10 mouse cellular contexts compared by ENCODE assay signal in the genomic region with DNA sequence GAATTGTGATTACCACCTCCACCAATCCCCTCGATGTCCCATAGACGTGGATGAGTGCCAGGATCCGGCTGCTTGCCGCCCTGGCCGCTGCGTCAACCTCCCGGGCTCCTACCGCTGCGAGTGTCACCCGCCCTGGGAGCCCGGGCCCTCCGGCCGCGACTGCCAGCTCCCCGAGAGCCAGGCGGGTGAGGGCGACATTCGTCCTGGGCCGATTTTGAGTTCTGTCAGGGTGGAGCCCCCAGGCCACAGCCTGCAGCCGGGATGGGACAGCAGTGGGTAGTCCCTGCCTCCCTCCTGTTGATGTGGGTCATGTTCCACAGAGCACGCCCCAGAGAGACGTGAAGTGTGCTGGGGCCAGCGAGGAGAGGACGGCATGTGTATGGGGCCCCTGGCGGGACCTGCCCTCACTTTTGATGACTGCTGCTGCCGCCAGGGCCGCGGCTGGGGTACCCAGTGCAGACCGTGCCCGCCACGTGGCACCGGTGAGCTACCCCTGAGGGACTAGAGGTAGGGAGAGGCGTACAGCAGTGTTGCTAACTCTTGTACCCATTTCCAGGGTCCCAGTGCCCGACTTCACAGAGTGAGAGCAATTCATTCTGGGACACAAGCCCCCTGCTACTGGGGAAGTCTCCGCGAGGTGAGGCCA. TPM values are rescaled to one million over a fixed set of nuclear protein-coding genes. Genes with fewer than 3 reads are reported as not detected.
DNase-seq lines count a peak whose midpoint lies in the region; ATAC-seq and TF ChIP-seq lines count a peak whose summit lies in the region.
"Had no signal": no experiment of that assay in that cellular context is flagged by ENCODE, and none has a peak within 500 bp of the region (broad histone marks: within the 10 kb centered on the region; RNA-seq: fewer than 3 reads in every experiment).

No protein-coding gene starts in this region.

- WGBS in forebrain, postnatal 0 days, result 22% methylated on average over 36 of the region's 36 CpGs
- 27% methylated on average over 36 of the region's 36 CpGs for WGBS in liver, embryonic 14.5 days (ENCODE audit: insufficient replicate concordance)

- TF ChIP-seq POLR2A in ES-Bruce4 (IDR thresholded peaks at IDR 0.05; ENCODE audit: insufficient read depth, low read length), result no peak

- peak; percentile 19; the same call in 1 of the 2 replicates for ATAC-seq in forebrain, postnatal 0 days
- ATAC-seq in liver, embryonic 14.5 days (ENCODE audit: insufficient read depth), result 0 out of 2 replicates have a peak, but pooled peaks have one; percentile 13
- ATAC-seq in inflammation-experienced regulatory T-cells, adult 6 months, result no peak
- ATAC-seq in erythroid progenitor cell, adult 5-6 weeks (replicated peaks; ENCODE audit: low FRiP score, poor library complexity, severe bottlenecking), result no peak

- no peaks in the 10 kb centered on the region for H3K9me3 ChIP-seq in ES-Bruce4 (replicated peaks; ENCODE audit: control insufficient read depth, insufficient read depth, low read length, poor library complexity, severe bottlenecking)
- H3K9me3 ChIP-seq in forebrain, postnatal 0 days (ENCODE audit: low read length), result no peaks in the 10 kb centered on the region
- H3K9me3 ChIP-seq in liver, embryonic 14.5 days (ENCODE audit: control insufficient read depth, low read length), result no peaks in the 10 kb centered on the region

- H3K4me3 ChIP-seq in ES-Bruce4 (ENCODE audit: low read depth, low read length), result peak overlapping the region; percentile 54
- 0 out of 2 replicates have a peak overlapping the region, but pooled peaks have one; percentile 4 for H3K4me3 ChIP-seq in forebrain, postnatal 0 days (ENCODE audit: low read depth, low read length)
- H3K4me3 ChIP-seq in liver, embryonic 14.5 days (ENCODE audit: insufficient read depth in 1 of 2, low read depth in 2 of 2, low read length in 2 of 2), result no peak overlapping the region; a peak in 1 of 4 replicates

- no peaks in the 10 kb centered on the region for H3K4me1 ChIP-seq in ES-Bruce4 (ENCODE audit: control insufficient read depth, insufficient read depth, low read length)
- H3K4me1 ChIP-seq in forebrain, postnatal 0 days (ENCODE audit: insufficient read depth), result no peaks in the 10 kb centered on the region
- H3K4me1 ChIP-seq in liver, embryonic 14.5 days (replicated peaks; ENCODE audit: control insufficient read depth in 2 of 2, insufficient read depth in 2 of 2, low read length in 1 of 2), result no peaks in the 10 kb centered on the region; a peak in 1 of 4 replicates

- no peak overlapping the region for H3K27ac ChIP-seq in ES-Bruce4 (ENCODE audit: insufficient read depth, low read length)
- H3K27ac ChIP-seq in forebrain, postnatal 0 days (ENCODE audit: low read depth, low read length), result no peak overlapping the region
- H3K27ac ChIP-seq in liver, embryonic 14.5 days, result no peak overlapping the region

- H3K9ac ChIP-seq in ES-Bruce4 (ENCODE audit: low read depth, poor library complexity, severe bottlenecking), result peak overlapping the region; percentile 0
- peak overlapping the region; percentile 31; the same call in 1 of the 2 replicates for H3K9ac ChIP-seq in forebrain, postnatal 0 days
- no peak overlapping the region; the same call in 1 of the 2 replicates for H3K9ac ChIP-seq in liver, embryonic 14.5 days (replicated peaks)

- peak overlapping the region; percentile 34 for H3K4me2 ChIP-seq in forebrain, postnatal 0 days (ENCODE audit: low read depth)
- peak overlapping the region; percentile 30 for H3K4me2 ChIP-seq in liver, embryonic 14.5 days (ENCODE audit: low read depth)

- no peaks in the 10 kb centered on the region for H3K27me3 ChIP-seq in ES-Bruce4 (ENCODE audit: control insufficient read depth, insufficient read depth, low read length, poor library complexity, severe bottlenecking)
- H3K27me3 ChIP-seq in forebrain, postnatal 0 days (ENCODE audit: insufficient read depth, low read length), result peaks cover 7% of the 10 kb centered on the region
- peaks cover 18% of the 10 kb centered on the region for H3K27me3 ChIP-seq in liver, embryonic 14.5 days (ENCODE audit: control insufficient read depth, insufficient read depth, low read length)

- H3K36me3 ChIP-seq in ES-Bruce4 (ENCODE audit: control insufficient read depth, insufficient read depth, low read length, poor library complexity, severe bottlenecking), result peaks cover 5% of the 10 kb centered on the region; the same call in 1 of the 2 replicates
- H3K36me3 ChIP-seq in forebrain, postnatal 0 days (ENCODE audit: insufficient read depth), result peaks cover 48% of the 10 kb centered on the region
- H3K36me3 ChIP-seq in liver, embryonic 14.5 days (replicated peaks; ENCODE audit: control insufficient read depth, insufficient read depth, low read depth), result no peaks in the 10 kb centered on the region; the same call in 1 of the 2 replicates

- TF ChIP-seq CTCF in ES-Bruce4 (IDR thresholded peaks at IDR 0.05; ENCODE audit: low read depth, low read length), result no peak
- TF ChIP-seq CTCF in forebrain, postnatal 0 days (IDR thresholded peaks at IDR 0.05; ENCODE audit: low read depth), result no peak
- no peak for TF ChIP-seq CTCF in liver, embryonic 14.5 days (IDR thresholded peaks at IDR 0.05; ENCODE audit: low read depth)

- peak; percentile 55 for DNase-seq in gastrocnemius, postnatal 10 days
- DNase-seq in gastrocnemius, postnatal 4 days (ENCODE audit: low spot score in 2 of 2), result no peak
- DNase-seq in forebrain, postnatal 0 days, result no peak
- DNase-seq in liver, embryonic 14.5 days (ENCODE audit: low read depth in 3 of 3, low spot score in 3 of 3), result no peak
- DNase-seq in frontal cortex, postnatal 10 days (ENCODE audit: low spot score in 2 of 2), result no peak
- DNase-seq: kidney, postnatal 14 days had no signal

- TF ChIP-seq EP300 in ES-Bruce4 (IDR thresholded peaks at IDR 0.05; ENCODE audit: insufficient read depth, low read depth, low read length), result no peak
- TF ChIP-seq EP300 in liver, embryonic 14.5 days (IDR thresholded peaks at IDR 0.05; ENCODE audit: low read depth), result no peak

RNA-seq across cellular contexts. Expression of a gene that starts 14.1 kb away (rescaled TPM):
- total RNA-seq in gastrocnemius, postnatal 10 days (2021), result 10 to 100 TPM; 56.0 to 59.6 TPM
- total RNA-seq in gastrocnemius, postnatal 4 days (2021), result 10 to 100 TPM; 71.7 to 75.6 TPM
- 37.1 and 42.8 TPM in 2 replicates for polyA plus RNA-seq in ES-Bruce4 (2011; ENCODE audit: insufficient read depth, insufficient read length, low read depth, missing spikeins)
- 79.8 and 98.1 TPM in 2 replicates for total RNA-seq in forebrain, postnatal 0 days (2014; rRNA removed)
- 62.7 and 68.8 TPM in 2 replicates for polyA plus RNA-seq in forebrain, postnatal 0 days (2015; fragmentation: Nextera tagmentation; extraction: Ambion mirVana)
- 21.1 and 27.1 TPM in 2 replicates for polyA plus RNA-seq in liver, embryonic 14.5 days (2012; rRNA removed)
- polyA plus RNA-seq in liver, embryonic 14.5 days (2014; fragmentation: Nextera tagmentation; extraction: Ambion mirVana), result 15.8 and 18.6 TPM in 2 replicates
- 10 to 100 TPM; 14.2 to 19.5 (median 15.4) TPM for polyA plus RNA-seq in inflammation-experienced regulatory T-cells, adult 6 months (2017; shearing (Covaris generic))
- total RNA-seq in erythroid progenitor cell, adult 5-6 weeks (2015; ENCODE audit: low replicate concordance), result 18.4 and 24.1 TPM in 2 replicates
- 17.2 and 17.3 TPM in 2 replicates for total RNA-seq in erythroid progenitor cell, adult 5-6 weeks (2017; ENCODE audit: low replicate concordance)

RNA-seq across cellular contexts. Expression of a gene that starts 16.4 kb away (rescaled TPM):
- 100 to 1,000 TPM in 1 of 2 experiments, 10 to 100 TPM in 1; 88.0 to 113 TPM for total RNA-seq in gastrocnemius, postnatal 10 days (2021)
- total RNA-seq in gastrocnemius, postnatal 4 days (2021), result 100 to 1,000 TPM; 116 to 137 TPM
- 5.9 and 8.2 TPM in 2 replicates for polyA plus RNA-seq in ES-Bruce4 (2011; ENCODE audit: insufficient read depth, insufficient read length, low read depth, missing spikeins)
- total RNA-seq in forebrain, postnatal 0 days (2014; rRNA removed), result 21.3 and 22.7 TPM in 2 replicates
- polyA plus RNA-seq in forebrain, postnatal 0 days (2015; fragmentation: Nextera tagmentation; extraction: Ambion mirVana), result 5.9 and 12.4 TPM in 2 replicates
- 1.9 and 2.1 TPM in 2 replicates for polyA plus RNA-seq in liver, embryonic 14.5 days (2012; rRNA removed)
- 0.85 and 1.6 TPM in 2 replicates for polyA plus RNA-seq in liver, embryonic 14.5 days (2014; fragmentation: Nextera tagmentation; extraction: Ambion mirVana)
- polyA plus RNA-seq in inflammation-experienced regulatory T-cells, adult 6 months (2017; shearing (Covaris generic)), result under 1 TPM in 1 of 3 experiments, not detected in 2; 0.77 TPM
- total RNA-seq in erythroid progenitor cell, adult 5-6 weeks (2015; ENCODE audit: low replicate concordance), result 2.5 and 10.1 TPM in 2 replicates
- total RNA-seq in erythroid progenitor cell, adult 5-6 weeks (2017; ENCODE audit: low replicate concordance), result 1.6 TPM in 1 of 2 replicates, not detected in the other

RNA-seq across cellular contexts. Expression of a gene that starts 27.7 kb away (rescaled TPM):
- total RNA-seq in gastrocnemius, postnatal 10 days (2021), result 10 to 100 TPM; 43.1 to 44.9 TPM
- 10 to 100 TPM; 58.8 to 59.1 TPM for total RNA-seq in gastrocnemius, postnatal 4 days (2021)
- polyA plus RNA-seq in ES-Bruce4 (2011; ENCODE audit: insufficient read depth, insufficient read length, low read depth, missing spikeins), result 13.1 and 14.6 TPM in 2 replicates
- total RNA-seq in forebrain, postnatal 0 days (2014; rRNA removed), result 169 and 172 TPM in 2 replicates
- 165 and 200 TPM in 2 replicates for polyA plus RNA-seq in forebrain, postnatal 0 days (2015; fragmentation: Nextera tagmentation; extraction: Ambion mirVana)
- polyA plus RNA-seq in liver, embryonic 14.5 days (2012; rRNA removed), result 44.0 and 50.9 TPM in 2 replicates
- polyA plus RNA-seq in liver, embryonic 14.5 days (2014; fragmentation: Nextera tagmentation; extraction: Ambion mirVana), result 40.6 and 41.0 TPM in 2 replicates
- polyA plus RNA-seq in inflammation-experienced regulatory T-cells, adult 6 months (2017; shearing (Covaris generic)), result 10 to 100 TPM; 13.0 to 57.6 (median 36.1) TPM
- 67.9 and 77.8 TPM in 2 replicates for total RNA-seq in erythroid progenitor cell, adult 5-6 weeks (2015; ENCODE audit: low replicate concordance)
- total RNA-seq in erythroid progenitor cell, adult 5-6 weeks (2017; ENCODE audit: low replicate concordance), result 18.7 and 41.5 TPM in 2 replicates

RNA-seq across cellular contexts. Expression of a gene that starts 31.0 kb away (rescaled TPM):
- 100 to 1,000 TPM; 280 to 285 TPM for total RNA-seq in gastrocnemius, postnatal 10 days (2021)
- total RNA-seq in gastrocnemius, postnatal 4 days (2021), result 100 to 1,000 TPM; 250 to 260 TPM
- 4.3 and 5.4 TPM in 2 replicates for polyA plus RNA-seq in ES-Bruce4 (2011; ENCODE audit: insufficient read depth, insufficient read length, low read depth, missing spikeins)
- 28.5 and 33.2 TPM in 2 replicates for total RNA-seq in forebrain, postnatal 0 days (2014; rRNA removed)
- 41.3 and 53.0 TPM in 2 replicates for polyA plus RNA-seq in forebrain, postnatal 0 days (2015; fragmentation: Nextera tagmentation; extraction: Ambion mirVana)
- polyA plus RNA-seq in liver, embryonic 14.5 days (2012; rRNA removed), result 70.8 and 95.5 TPM in 2 replicates
- 66.0 and 76.7 TPM in 2 replicates for polyA plus RNA-seq in liver, embryonic 14.5 days (2014; fragmentation: Nextera tagmentation; extraction: Ambion mirVana)
- 10 to 100 TPM; 12.5 to 43.4 (median 19.4) TPM for polyA plus RNA-seq in inflammation-experienced regulatory T-cells, adult 6 months (2017; shearing (Covaris generic))
- total RNA-seq in erythroid progenitor cell, adult 5-6 weeks (2015; ENCODE audit: low replicate concordance), result 176 and 250 TPM in 2 replicates
- 668 and 983 TPM in 2 replicates for total RNA-seq in erythroid progenitor cell, adult 5-6 weeks (2017; ENCODE audit: low replicate concordance)

RNA-seq across cellular contexts. Expression of a gene that starts 52.9 kb away (rescaled TPM):
- not detected for total RNA-seq in gastrocnemius, postnatal 10 days (2021)
- not detected for total RNA-seq in gastrocnemius, postnatal 4 days (2021)
- not detected in 2 replicates for polyA plus RNA-seq in ES-Bruce4 (2011; ENCODE audit: insufficient read depth, insufficient read length, low read depth, missing spikeins)
- total RNA-seq in forebrain, postnatal 0 days (2014; rRNA removed), result not detected in 2 replicates
- 0.17 TPM in 1 of 2 replicates, not detected in the other for polyA plus RNA-seq in forebrain, postnatal 0 days (2015; fragmentation: Nextera tagmentation; extraction: Ambion mirVana)
- 0.04 TPM in 1 of 2 replicates, not detected in the other for polyA plus RNA-seq in liver, embryonic 14.5 days (2012; rRNA removed)
- polyA plus RNA-seq in liver, embryonic 14.5 days (2014; fragmentation: Nextera tagmentation; extraction: Ambion mirVana), result 0.17 and 0.27 TPM in 2 replicates
- polyA plus RNA-seq in inflammation-experienced regulatory T-cells, adult 6 months (2017; shearing (Covaris generic)), result 1 to 10 TPM; 1.5 to 5.7 (median 2.6) TPM
- not detected in 2 replicates for total RNA-seq in erythroid progenitor cell, adult 5-6 weeks (2015; ENCODE audit: low replicate concordance)
- not detected in 2 replicates for total RNA-seq in erythroid progenitor cell, adult 5-6 weeks (2017; ENCODE audit: low replicate concordance)
- total RNA-seq: CH12.LX had no signal

Comparison
In these comparisons a context has a peak if more than half of its experiments do, and no peak if none do; other contexts are left out.
1. H3K4me3 ChIP-seq: peak in ES-Bruce4 (single experiment) and forebrain, postnatal 0 days (single experiment); none in liver, embryonic 14.5 days (0 of 2).
2. ATAC-seq: peak in forebrain, postnatal 0 days (single experiment) and liver, embryonic 14.5 days (single experiment); none in inflammation-experienced regulatory T-cells, adult 6 months (single experiment) and erythroid progenitor cell, adult 5-6 weeks (single experiment).